Mouse (Mus musculus): ENCODE results near the gene H1f0. TPM values are rescaled to one million over a fixed set of nuclear protein-coding genes. Genes with fewer than 3 reads are reported as not detected.
A peak's percentile ranks its signal among the peaks of the same experiment; 100 is the strongest.

H1f0 gene
- total and polyA plus RNA-seq, 2 experiments from 2014 or later = 229 to 318 TPM

GRCm38 (mm10) chr15:78990970-78991525 lies 37.2 kb upstream of the H1f0 start:
- Histone ChIP-seq H3K4me2 (ENCODE audit: low read depth, low read length) (no peak overlapping the region), H3K36me3 (replicated peaks; ENCODE audit: control insufficient read depth, insufficient read depth, low read length) (peaks cover 62% of the 10 kb centered on the region), H3K9ac (replicated peaks; ENCODE audit: low read depth, low read length) (no peak overlapping the region), H3K4me1 (ENCODE audit: control insufficient read depth, insufficient read depth) (peaks cover 25% of the 10 kb centered on the region), H3K4me3 (ENCODE audit: low read depth, low read length) (no peak overlapping the region), H3K9me3 (replicated peaks; ENCODE audit: control insufficient read depth, low read length) (no peaks in the 10 kb centered on the region), H3K27me3 (ENCODE audit: control insufficient read depth, insufficient read depth, low read length) (no peaks in the 10 kb centered on the region), H3K27ac (ENCODE audit: low read depth) (no peak overlapping the region)
- WGBS = 92% methylated on average over 25 of the region's 25 CpGs
- ATAC-seq (ENCODE audit: insufficient read depth, low read depth) (no peak), DNase-seq (ENCODE audit: low spot score) (no peak)
- TF ChIP-seq CTCF (IDR thresholded peaks at IDR 0.05; ENCODE audit: low read depth) (no peak), EP300 (IDR thresholded peaks at IDR 0.05; ENCODE audit: low read depth) (no peak)

GRCm38 (mm10) chr15:78992235-78992634 lies 36.0 kb upstream of the H1f0 start:
- no peaks in the 10 kb centered on the region for H3K27me3 ChIP-seq (ENCODE audit: control insufficient read depth, insufficient read depth, low read length)
- TF ChIP-seq CTCF (IDR thresholded peaks at IDR 0.05; ENCODE audit: low read depth) (no peak; the same call in 1 of the 2 replicates), EP300 (IDR thresholded peaks at IDR 0.05; ENCODE audit: low read depth) (no peak)
- H3K9ac ChIP-seq (replicated peaks; ENCODE audit: low read depth, low read length) = no peak overlapping the region
- no peak overlapping the region for H3K4me2 ChIP-seq (ENCODE audit: low read depth, low read length)
- ATAC-seq (ENCODE audit: insufficient read depth, low read depth) = no peak
- H3K9me3 ChIP-seq (replicated peaks; ENCODE audit: control insufficient read depth, low read length) = no peaks in the 10 kb centered on the region
- 95% methylated on average over 7 of the region's 7 CpGs for WGBS
- H3K4me3 ChIP-seq (ENCODE audit: low read depth, low read length) = no peak overlapping the region
- DNase-seq (ENCODE audit: low spot score) = no peak
- no peak overlapping the region for H3K27ac ChIP-seq (ENCODE audit: low read depth)
- H3K36me3 ChIP-seq (replicated peaks; ENCODE audit: control insufficient read depth, insufficient read depth, low read length) = peaks cover 70% of the 10 kb centered on the region
- H3K4me1 ChIP-seq (ENCODE audit: control insufficient read depth, insufficient read depth) = peaks cover 25% of the 10 kb centered on the region

- no peak overlapping the region for H3K4me2 ChIP-seq (ENCODE audit: low read depth, low read length)
- no peaks in the 10 kb centered on the region for H3K9me3 ChIP-seq (replicated peaks; ENCODE audit: control insufficient read depth, low read length)
- peaks cover 23% of the 10 kb centered on the region for H3K4me1 ChIP-seq (ENCODE audit: control insufficient read depth, insufficient read depth)
- no peaks in the 10 kb centered on the region for H3K27me3 ChIP-seq (ENCODE audit: control insufficient read depth, insufficient read depth, low read length)
- no peak for ATAC-seq (ENCODE audit: insufficient read depth, low read depth)
- TF ChIP-seq CTCF (IDR thresholded peaks at IDR 0.05; ENCODE audit: low read depth) (no peak), EP300 (IDR thresholded peaks at IDR 0.05; ENCODE audit: low read depth) (no peak)
- no peak overlapping the region for H3K9ac ChIP-seq (replicated peaks; ENCODE audit: low read depth, low read length)
- WGBS = 95% methylated on average over 24 of the region's 24 CpGs
- H3K27ac ChIP-seq (ENCODE audit: low read depth) = no peak overlapping the region
- no peak overlapping the region for H3K4me3 ChIP-seq (ENCODE audit: low read depth, low read length)
- DNase-seq (ENCODE audit: low spot score) = no peak
- peaks cover 70% of the 10 kb centered on the region for H3K36me3 ChIP-seq (replicated peaks; ENCODE audit: control insufficient read depth, insufficient read depth, low read length)
Measured at GRCm38 (mm10) chr15:78992925-78993324, 35.3 kb upstream of the H1f0 start.

- Histone ChIP-seq H3K4me3 (ENCODE audit: low read depth, low read length) (no peak overlapping the region), H3K4me2 (ENCODE audit: low read depth, low read length) (no peak overlapping the region), H3K36me3 (replicated peaks; ENCODE audit: control insufficient read depth, insufficient read depth, low read length) (peaks cover 71% of the 10 kb centered on the region), H3K27me3 (ENCODE audit: control insufficient read depth, insufficient read depth, low read length) (no peaks in the 10 kb centered on the region), H3K27ac (ENCODE audit: low read depth) (no peak overlapping the region), H3K9me3 (replicated peaks; ENCODE audit: control insufficient read depth, low read length) (no peaks in the 10 kb centered on the region), H3K4me1 (ENCODE audit: control insufficient read depth, insufficient read depth) (no peaks in the 10 kb centered on the region), H3K9ac (replicated peaks; ENCODE audit: low read depth, low read length) (no peak overlapping the region)
- DNase-seq (ENCODE audit: low spot score) (no peak), ATAC-seq (ENCODE audit: insufficient read depth, low read depth) (no peak)
- 84% methylated on average over 4 of the region's 4 CpGs for WGBS
- TF ChIP-seq CTCF (IDR thresholded peaks at IDR 0.05; ENCODE audit: low read depth) (no peak), EP300 (IDR thresholded peaks at IDR 0.05; ENCODE audit: low read depth) (no peak)
Measured at GRCm38 (mm10) chr15:78995916-78996315, 32.3 kb upstream of the H1f0 start.

- no peak for DNase-seq (ENCODE audit: low spot score)
- 63% methylated on average over 3 of the region's 3 CpGs for WGBS
- Histone ChIP-seq H3K9ac (replicated peaks; ENCODE audit: low read depth, low read length) (no peak overlapping the region), H3K27me3 (ENCODE audit: control insufficient read depth, insufficient read depth, low read length) (no peaks in the 10 kb centered on the region), H3K4me1 (ENCODE audit: control insufficient read depth, insufficient read depth) (no peaks in the 10 kb centered on the region), H3K27ac (ENCODE audit: low read depth) (no peak overlapping the region), H3K4me2 (ENCODE audit: low read depth, low read length) (no peak overlapping the region), H3K9me3 (replicated peaks; ENCODE audit: control insufficient read depth, low read length) (no peaks in the 10 kb centered on the region), H3K36me3 (replicated peaks; ENCODE audit: control insufficient read depth, insufficient read depth, low read length) (peaks cover 71% of the 10 kb centered on the region), H3K4me3 (ENCODE audit: low read depth, low read length) (no peak overlapping the region)
- no peak for ATAC-seq (ENCODE audit: insufficient read depth, low read depth)
- TF ChIP-seq CTCF (IDR thresholded peaks at IDR 0.05; ENCODE audit: low read depth) (no peak), EP300 (IDR thresholded peaks at IDR 0.05; ENCODE audit: low read depth) (no peak)
Measured at GRCm38 (mm10) chr15:78996663-78997062, 31.6 kb upstream of the H1f0 start.

- Histone ChIP-seq H3K9me3 (replicated peaks; ENCODE audit: control insufficient read depth, low read length) (no peaks in the 10 kb centered on the region), H3K4me1 (ENCODE audit: control insufficient read depth, insufficient read depth) (no peaks in the 10 kb centered on the region), H3K36me3 (replicated peaks; ENCODE audit: control insufficient read depth, insufficient read depth, low read length) (peaks cover 71% of the 10 kb centered on the region), H3K4me2 (ENCODE audit: low read depth, low read length) (no peak overlapping the region), H3K9ac (replicated peaks; ENCODE audit: low read depth, low read length) (peak overlapping the region; percentile 35; the same call in 1 of the 2 replicates), H3K4me3 (ENCODE audit: low read depth, low read length) (no peak overlapping the region), H3K27me3 (ENCODE audit: control insufficient read depth, insufficient read depth, low read length) (no peaks in the 10 kb centered on the region), H3K27ac (ENCODE audit: low read depth) (peak overlapping the region; percentile 44)
- TF ChIP-seq CTCF (IDR thresholded peaks at IDR 0.05; ENCODE audit: low read depth) = no peak
- TF ChIP-seq EP300 (IDR thresholded peaks at IDR 0.05; ENCODE audit: low read depth) = no peak
- 35% methylated on average over 8 of the region's 8 CpGs for WGBS
- DNase-seq (ENCODE audit: low spot score) = peak; percentile 22
- peak; percentile 58; the same call in 1 of the 2 replicates for ATAC-seq (ENCODE audit: insufficient read depth, low read depth)
Measured at GRCm38 (mm10) chr15:78998348-78998747, 29.9 kb upstream of the H1f0 start.
